Mouse (Mus musculus): ENCODE results near the gene Cysltr2. TPM values are rescaled to one million over a fixed set of nuclear protein-coding genes. Genes with fewer than 3 reads are reported as not detected.
A peak's percentile ranks its signal among the peaks of the same experiment; 100 is the strongest.

The Cysltr2 gene
- polyA plus RNA-seq, 1 experiment, result not detected

- Histone ChIP-seq H3K9me3 (replicated peaks; ENCODE audit: control insufficient read depth, insufficient read depth, low read length, poor library complexity, severe bottlenecking) (no peaks in the 10 kb centered on the region), H3K27me3 (ENCODE audit: control insufficient read depth, insufficient read depth, low read length, poor library complexity, severe bottlenecking) (no peaks in the 10 kb centered on the region), H3K27ac (ENCODE audit: insufficient read depth, low read length) (no peak overlapping the region), H3K4me1 (ENCODE audit: control insufficient read depth, insufficient read depth, low read length) (no peaks in the 10 kb centered on the region), H3K36me3 (ENCODE audit: control insufficient read depth, insufficient read depth, low read length, poor library complexity, severe bottlenecking) (no peaks in the 10 kb centered on the region), H3K4me3 (ENCODE audit: low read depth, low read length) (no peak overlapping the region), H3K9ac (ENCODE audit: low read depth, poor library complexity, severe bottlenecking) (no peak overlapping the region)
- TF ChIP-seq CTCF (IDR thresholded peaks at IDR 0.05; ENCODE audit: low read depth, low read length) (no peak), POLR2A (IDR thresholded peaks at IDR 0.05; ENCODE audit: insufficient read depth, low read length) (no peak), EP300 (IDR thresholded peaks at IDR 0.05; ENCODE audit: insufficient read depth, low read depth, low read length) (no peak)
Observed at GRCm38 (mm10) chr14:73013723-73014544, 35.0 kb downstream of the Cysltr2 start.

GRCm38 (mm10) chr14:73001814-73002213 lies 47.1 kb downstream of the Cysltr2 start:
- no peak for TF ChIP-seq EP300 (IDR thresholded peaks at IDR 0.05; ENCODE audit: insufficient read depth, low read depth, low read length)
- TF ChIP-seq CTCF (IDR thresholded peaks at IDR 0.05; ENCODE audit: low read depth, low read length), result no peak
- no peak for TF ChIP-seq POLR2A (IDR thresholded peaks at IDR 0.05; ENCODE audit: insufficient read depth, low read length)
- H3K4me3 ChIP-seq (ENCODE audit: low read depth, low read length), result no peak overlapping the region
- no peak overlapping the region for H3K27ac ChIP-seq (ENCODE audit: insufficient read depth, low read length)
- H3K4me1 ChIP-seq (ENCODE audit: control insufficient read depth, insufficient read depth, low read length), result no peaks in the 10 kb centered on the region
- no peaks in the 10 kb centered on the region for H3K9me3 ChIP-seq (replicated peaks; ENCODE audit: control insufficient read depth, insufficient read depth, low read length, poor library complexity, severe bottlenecking)
- H3K27me3 ChIP-seq (ENCODE audit: control insufficient read depth, insufficient read depth, low read length, poor library complexity, severe bottlenecking), result no peaks in the 10 kb centered on the region
- H3K36me3 ChIP-seq (ENCODE audit: control insufficient read depth, insufficient read depth, low read length, poor library complexity, severe bottlenecking), result no peaks in the 10 kb centered on the region
- H3K9ac ChIP-seq (ENCODE audit: low read depth, poor library complexity, severe bottlenecking), result no peak overlapping the region

DNA sequence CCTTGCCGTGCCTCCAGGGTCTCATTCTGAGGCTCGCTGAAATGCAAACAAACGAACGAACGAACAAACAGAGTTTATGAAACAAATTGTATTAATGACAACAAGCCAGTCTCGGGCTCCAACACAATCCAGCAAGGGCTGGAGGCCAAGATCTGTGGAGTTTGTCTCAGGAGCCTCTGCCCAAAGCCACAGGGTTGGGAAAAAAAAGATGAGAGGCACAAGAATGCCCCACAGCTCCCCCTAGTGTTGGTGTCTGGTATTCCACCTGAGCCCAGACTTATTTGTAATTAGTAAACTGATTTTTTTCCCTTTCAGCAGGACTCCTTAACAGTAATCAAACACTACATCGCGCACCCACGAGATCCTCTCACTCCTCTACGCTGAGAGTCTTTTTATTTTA lies 48.6 kb downstream of the Cysltr2 start:
- Histone ChIP-seq H3K4me3 (ENCODE audit: low read depth, low read length) (no peak overlapping the region), H3K9me3 (replicated peaks; ENCODE audit: control insufficient read depth, insufficient read depth, low read length, poor library complexity, severe bottlenecking) (no peaks in the 10 kb centered on the region), H3K9ac (ENCODE audit: low read depth, poor library complexity, severe bottlenecking) (no peak overlapping the region), H3K4me1 (ENCODE audit: control insufficient read depth, insufficient read depth, low read length) (no peaks in the 10 kb centered on the region), H3K36me3 (ENCODE audit: control insufficient read depth, insufficient read depth, low read length, poor library complexity, severe bottlenecking) (no peaks in the 10 kb centered on the region), H3K27me3 (ENCODE audit: control insufficient read depth, insufficient read depth, low read length, poor library complexity, severe bottlenecking) (no peaks in the 10 kb centered on the region), H3K27ac (ENCODE audit: insufficient read depth, low read length) (no peak overlapping the region)
- TF ChIP-seq POLR2A (IDR thresholded peaks at IDR 0.05; ENCODE audit: insufficient read depth, low read length) (no peak), CTCF (IDR thresholded peaks at IDR 0.05; ENCODE audit: low read depth, low read length) (peak; percentile 37)

DNA sequence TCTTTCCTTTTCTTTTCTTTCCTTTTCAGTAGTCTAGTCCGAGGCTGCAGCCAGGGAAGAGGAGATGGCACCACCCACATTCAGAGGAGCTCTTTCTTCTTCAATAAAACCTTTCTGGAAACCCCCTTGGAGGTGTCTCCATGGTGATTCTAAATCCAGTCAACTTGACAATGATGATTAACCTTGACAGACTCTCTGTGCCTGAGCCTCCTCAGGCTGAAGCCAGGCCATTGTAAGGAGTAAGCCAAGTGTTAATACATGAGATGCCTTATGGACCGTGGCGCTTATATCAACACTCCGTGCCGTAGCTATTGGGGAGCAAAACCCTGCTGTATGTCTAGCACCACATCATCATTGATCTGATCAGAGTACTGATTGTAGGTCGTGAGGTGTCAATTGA lies 50.8 kb downstream of the Cysltr2 start:
- Histone ChIP-seq H3K27me3 (ENCODE audit: control insufficient read depth, insufficient read depth, low read length, poor library complexity, severe bottlenecking) (no peaks in the 10 kb centered on the region), H3K27ac (ENCODE audit: insufficient read depth, low read length) (no peak overlapping the region), H3K9me3 (replicated peaks; ENCODE audit: control insufficient read depth, insufficient read depth, low read length, poor library complexity, severe bottlenecking) (no peaks in the 10 kb centered on the region), H3K9ac (ENCODE audit: low read depth, poor library complexity, severe bottlenecking) (no peak overlapping the region), H3K4me1 (ENCODE audit: control insufficient read depth, insufficient read depth, low read length) (no peaks in the 10 kb centered on the region), H3K4me3 (ENCODE audit: low read depth, low read length) (no peak overlapping the region), H3K36me3 (ENCODE audit: control insufficient read depth, insufficient read depth, low read length, poor library complexity, severe bottlenecking) (no peaks in the 10 kb centered on the region)
- TF ChIP-seq EP300 (IDR thresholded peaks at IDR 0.05; ENCODE audit: insufficient read depth, low read depth, low read length), result no peak
- no peak for TF ChIP-seq POLR2A (IDR thresholded peaks at IDR 0.05; ENCODE audit: insufficient read depth, low read length)
- TF ChIP-seq CTCF (IDR thresholded peaks at IDR 0.05; ENCODE audit: low read depth, low read length), result no peak

GRCm38 (mm10) chr14:72986044-72986443 lies 62.9 kb downstream of the Cysltr2 start:
- TF ChIP-seq POLR2A (IDR thresholded peaks at IDR 0.05; ENCODE audit: insufficient read depth, low read length) (no peak), CTCF (IDR thresholded peaks at IDR 0.05; ENCODE audit: low read depth, low read length) (no peak)
- no peaks in the 10 kb centered on the region for H3K36me3 ChIP-seq (ENCODE audit: control insufficient read depth, insufficient read depth, low read length, poor library complexity, severe bottlenecking)
- H3K4me3 ChIP-seq (ENCODE audit: low read depth, low read length), result no peak overlapping the region

DNA sequence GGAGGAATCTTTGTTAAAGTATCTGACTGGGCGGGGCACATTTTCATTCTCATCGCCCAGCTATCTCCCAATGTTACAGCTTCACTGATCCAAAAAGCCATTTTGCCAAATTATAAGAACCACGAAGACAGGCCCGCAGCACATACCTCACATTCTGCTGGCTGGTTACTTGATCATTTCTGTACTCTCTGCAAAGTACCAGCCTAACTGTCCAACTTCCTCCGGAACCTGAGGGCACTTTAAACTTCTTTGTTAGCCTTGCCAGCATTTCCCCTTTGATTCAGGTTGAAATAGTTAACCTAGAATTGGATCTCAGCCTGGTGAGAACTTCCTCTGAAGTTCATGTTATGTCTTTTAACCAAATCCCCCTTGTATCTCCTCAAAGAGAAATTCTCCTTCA lies 63.8 kb downstream of the Cysltr2 start:
- no peak overlapping the region for H3K4me3 ChIP-seq (ENCODE audit: low read depth, low read length)
- H3K27ac ChIP-seq (ENCODE audit: insufficient read depth, low read length), result no peak overlapping the region
- no peaks in the 10 kb centered on the region; the same call in 1 of the 2 replicates for H3K27me3 ChIP-seq (ENCODE audit: control insufficient read depth, insufficient read depth, low read length, poor library complexity, severe bottlenecking)
- H3K9me3 ChIP-seq (replicated peaks; ENCODE audit: control insufficient read depth, insufficient read depth, low read length, poor library complexity, severe bottlenecking), result no peaks in the 10 kb centered on the region
- TF ChIP-seq EP300 (IDR thresholded peaks at IDR 0.05; ENCODE audit: insufficient read depth, low read depth, low read length) (no peak), POLR2A (IDR thresholded peaks at IDR 0.05; ENCODE audit: insufficient read depth, low read length) (no peak), CTCF (IDR thresholded peaks at IDR 0.05; ENCODE audit: low read depth, low read length) (no peak)
- no peak overlapping the region for H3K9ac ChIP-seq (ENCODE audit: low read depth, poor library complexity, severe bottlenecking)
- no peaks in the 10 kb centered on the region for H3K4me1 ChIP-seq (ENCODE audit: control insufficient read depth, insufficient read depth, low read length)
- H3K36me3 ChIP-seq (ENCODE audit: control insufficient read depth, insufficient read depth, low read length, poor library complexity, severe bottlenecking), result no peaks in the 10 kb centered on the region

More at GRCm38 (mm10) chr14:72986044-72986443, 62.9 kb downstream of the Cysltr2 start:
- Histone ChIP-seq H3K9ac (ENCODE audit: low read depth, poor library complexity, severe bottlenecking) (no peak overlapping the region), H3K9me3 (replicated peaks; ENCODE audit: control insufficient read depth, insufficient read depth, low read length, poor library complexity, severe bottlenecking) (no peaks in the 10 kb centered on the region), H3K4me1 (ENCODE audit: control insufficient read depth, insufficient read depth, low read length) (no peaks in the 10 kb centered on the region), H3K27me3 (ENCODE audit: control insufficient read depth, insufficient read depth, low read length, poor library complexity, severe bottlenecking) (no peaks in the 10 kb centered on the region; the same call in 1 of the 2 replicates), H3K27ac (ENCODE audit: insufficient read depth, low read length) (no peak overlapping the region)
